Mouse (Mus musculus) midbrain, embryonic 16.5 days (tissue): ENCODE results near the gene Pparg. TPM values are rescaled to one million over a fixed set of nuclear protein-coding genes. Genes with fewer than 3 reads are reported as not detected.

ENCODE experiments used
- ATAC-seq: fragments of 200-750 bp; cut with Nextera tagmentation; 2 replicates; pipeline ENCODE4 v1.8.0; 2017; ENCODE audit warnings: moderate TSS enrichment
- H3K27ac ChIP-seq: fragments of 300-500 bp; sonication (generic); 2 replicates; pipeline ENCODE4 v1.5.1; 2014; ENCODE audit warnings: mild to moderate bottlenecking, low read length, mixed read lengths
- H3K27me3 ChIP-seq: fragments of 300-500 bp; sonication (generic); 2 replicates; pipeline ENCODE4 v1.6.1; 2014; ENCODE audit warnings: low read depth, low read length, mixed read lengths; ENCODE audit not compliant: control insufficient read depth, insufficient read depth
- H3K36me3 ChIP-seq: fragments of 300-500 bp; sonication (generic); 2 replicates; pipeline ENCODE4 v1.6.1; 2014; ENCODE audit warnings: mild to moderate bottlenecking, low read length, moderate library complexity, mixed read lengths; ENCODE audit not compliant: control insufficient read depth, insufficient read depth
- H3K4me1 ChIP-seq: fragments of 300-500 bp; sonication (generic); 2 replicates; pipeline ENCODE4 v1.6.1; 2014; ENCODE audit warnings: mild to moderate bottlenecking, low read length, mixed read lengths; ENCODE audit not compliant: control insufficient read depth, insufficient read depth
- H3K4me2 ChIP-seq: fragments of 300-500 bp; sonication (generic); 2 replicates; pipeline ENCODE4 v1.6.1; 2014; ENCODE audit warnings: mild to moderate bottlenecking, low read length, mixed read lengths
- H3K4me3 ChIP-seq: fragments of 300-500 bp; sonication (generic); 2 replicates; pipeline ENCODE4 v1.5.1; 2014; ENCODE audit warnings: low read depth, mild to moderate bottlenecking, low read length, moderate library complexity, mixed read lengths
- H3K9ac ChIP-seq: fragments of 300-500 bp; sonication (generic); 2 replicates; pipeline ENCODE4 v1.6.1; 2014; ENCODE audit warnings: low read depth, low read length, mixed read lengths
- H3K9me3 ChIP-seq: fragments of 300-500 bp; sonication (generic); replicated peaks from 2 replicates; pipeline ENCODE4 v1.6.1; 2014; ENCODE audit warnings: mild to moderate bottlenecking, low read length, mixed read lengths; ENCODE audit not compliant: control insufficient read depth, poor library complexity, severe bottlenecking
- WGBS: fragments of 180-500 bp; shearing (Covaris S2); extraction: QIAGEN DNeasy Blood & Tissue Kit; methylation state at CpG from one replicate; pipeline ENCODE4 v1.1.7; 2014; 5-methylcytosine and 5-hydroxymethylcytosine counted together
- polyA plus RNA-seq: library from polyadenylated mRNA; unstranded; fragments of >200 nt; fragmentation: Nextera tagmentation; extraction: Ambion mirVana; gene quantifications from 2 replicates; pipeline ENCODE4 v1.2.1, GENCODE M21; 2015

Pparg gene
- polyA plus RNA-seq, 1 experiment from 2014 or later, result 0.39 TPM

DNA sequence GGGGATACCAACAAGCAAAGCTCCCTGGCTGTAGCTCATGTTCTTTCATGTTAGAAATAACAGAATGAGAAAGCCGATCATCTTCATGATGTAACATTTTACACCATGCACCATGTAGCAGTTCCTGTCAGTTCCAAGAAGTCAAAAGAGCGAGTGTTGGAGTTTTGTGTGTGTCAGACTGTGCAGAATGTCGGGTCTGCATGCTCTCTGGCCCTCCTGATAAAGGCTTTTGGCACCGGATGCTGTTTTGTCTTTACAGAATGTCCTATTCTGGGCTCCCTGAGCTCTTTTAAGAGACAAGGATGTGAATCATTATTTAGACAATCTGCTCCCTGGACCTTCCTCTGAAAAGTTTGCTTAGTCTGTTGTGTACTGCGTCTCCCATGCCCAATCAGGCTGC, 22.0 kb downstream of the Pparg start:
- Histone ChIP-seq H3K4me2 (no peak overlapping the region), H3K4me1 (no peaks in the 10 kb centered on the region), H3K36me3 (no peaks in the 10 kb centered on the region), H3K4me3 (no peak overlapping the region), H3K9me3 (no peaks in the 10 kb centered on the region), H3K9ac (no peak overlapping the region), H3K27me3 (no peaks in the 10 kb centered on the region), H3K27ac (no peak overlapping the region)
- no peak for ATAC-seq
- 78% methylated on average over 5 of the region's 5 CpGs for WGBS

DNA sequence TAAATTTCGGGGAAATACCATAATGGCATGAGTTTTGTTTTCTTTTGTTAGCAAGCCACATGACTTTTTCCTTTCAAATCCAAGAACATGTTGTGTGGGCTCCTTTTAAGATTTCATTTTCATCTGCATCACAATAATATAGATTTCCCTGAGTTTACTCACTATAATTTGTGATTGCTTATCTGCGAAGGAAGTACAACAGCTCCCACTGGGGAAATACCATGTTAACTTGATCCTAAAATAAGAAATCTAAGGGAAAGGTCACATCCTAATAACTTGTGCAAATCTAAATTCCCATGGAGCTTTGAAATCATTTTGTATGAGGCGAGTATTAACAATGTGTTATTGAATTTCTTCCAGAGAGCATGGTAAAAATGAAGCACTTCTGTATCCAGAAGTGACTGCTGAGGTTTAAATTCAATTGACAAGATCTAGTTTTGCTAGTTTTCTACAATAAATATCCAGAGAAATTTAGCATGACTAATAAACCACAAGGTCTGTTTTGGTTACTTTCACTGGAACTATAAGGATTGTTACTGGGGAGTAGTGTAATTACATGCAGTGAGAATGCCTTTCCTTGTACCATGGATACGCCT, 29.3 kb downstream of the Pparg start:
- no peaks in the 10 kb centered on the region for H3K9me3 ChIP-seq
- 66% methylated on average over 4 of the region's 4 CpGs for WGBS
- H3K9ac ChIP-seq, result no peak overlapping the region
- no peak overlapping the region for H3K4me2 ChIP-seq
- H3K36me3 ChIP-seq, result no peaks in the 10 kb centered on the region
- no peaks in the 10 kb centered on the region for H3K4me1 ChIP-seq
- H3K27me3 ChIP-seq, result no peaks in the 10 kb centered on the region
- ATAC-seq, result no peak
- no peak overlapping the region for H3K4me3 ChIP-seq
- H3K27ac ChIP-seq, result no peak overlapping the region

DNA sequence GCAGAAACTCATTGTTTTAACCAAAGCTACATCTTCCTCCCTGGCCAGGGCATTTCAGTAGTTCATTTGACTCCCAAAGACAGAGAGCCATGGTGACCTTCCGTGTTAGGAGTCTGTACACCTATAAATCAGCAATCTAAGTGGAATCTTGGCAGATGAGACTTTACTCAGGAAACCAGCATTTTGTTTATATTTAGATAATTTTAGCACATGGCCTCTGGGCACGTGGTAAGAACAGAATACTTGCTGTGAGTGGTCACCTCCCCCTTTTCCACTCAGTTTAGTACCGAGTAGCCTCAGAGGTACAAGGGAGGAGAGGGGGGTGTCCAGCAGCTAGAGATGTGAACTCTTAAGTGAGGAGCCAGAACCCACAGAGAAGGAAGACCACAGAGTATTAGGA, 36.2 kb downstream of the Pparg start:
- WGBS, result 82% methylated on average over 3 of the region's 3 CpGs
- Histone ChIP-seq H3K9ac (no peak overlapping the region), H3K4me3 (no peak overlapping the region)

GRCm38 (mm10) chr6:115404354-115404753, 43.6 kb downstream of the Pparg start:
- Histone ChIP-seq H3K4me1 (no peaks in the 10 kb centered on the region), H3K27ac (no peak overlapping the region), H3K9ac (no peak overlapping the region), H3K36me3 (no peaks in the 10 kb centered on the region), H3K4me2 (no peak overlapping the region), H3K9me3 (no peaks in the 10 kb centered on the region), H3K27me3 (no peaks in the 10 kb centered on the region), H3K4me3 (no peak overlapping the region)
- ATAC-seq, result no peak
- WGBS, result 42% methylated on average over 2 of the region's 2 CpGs

More for the DNA sequence above, 36.2 kb downstream of the Pparg start:
- Histone ChIP-seq H3K36me3 (no peaks in the 10 kb centered on the region), H3K9me3 (no peaks in the 10 kb centered on the region), H3K27ac (no peak overlapping the region), H3K4me1 (no peaks in the 10 kb centered on the region), H3K4me2 (no peak overlapping the region), H3K27me3 (no peaks in the 10 kb centered on the region)
- no peak for ATAC-seq

GRCm38 (mm10) chr6:115411477-115411876, 50.7 kb downstream of the Pparg start:
- H3K36me3 ChIP-seq, result no peaks in the 10 kb centered on the region
- H3K4me2 ChIP-seq, result no peak overlapping the region
- H3K4me3 ChIP-seq, result no peak overlapping the region
- 18% methylated on average over 1 of the region's 1 CpGs for WGBS
- no peak overlapping the region for H3K9ac ChIP-seq
- no peaks in the 10 kb centered on the region for H3K27me3 ChIP-seq
- H3K4me1 ChIP-seq, result no peaks in the 10 kb centered on the region
- ATAC-seq, result no peak
- H3K27ac ChIP-seq, result no peak overlapping the region
- no peaks in the 10 kb centered on the region for H3K9me3 ChIP-seq

DNA sequence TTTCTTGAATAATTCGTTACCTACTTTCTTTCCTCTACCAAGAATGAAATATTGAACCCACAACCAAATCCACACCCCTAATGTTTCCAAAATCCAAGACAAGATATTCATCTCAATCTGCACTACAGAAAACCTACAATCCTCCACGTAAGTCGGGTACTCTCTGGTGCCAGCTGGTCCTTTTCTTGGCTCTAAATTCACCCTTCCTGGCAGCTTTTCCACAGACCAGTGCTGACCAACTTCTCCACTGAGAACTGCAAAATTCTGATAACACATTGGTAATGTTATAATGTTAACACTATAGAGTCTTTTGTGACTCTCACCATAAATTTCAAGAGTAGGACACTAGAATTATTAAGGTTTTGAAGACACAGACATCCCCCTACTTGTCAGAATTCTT, 57.4 kb downstream of the Pparg start:
- ATAC-seq, result no peak
- Histone ChIP-seq H3K4me3 (no peak overlapping the region), H3K27me3 (no peaks in the 10 kb centered on the region), H3K4me1 (no peaks in the 10 kb centered on the region), H3K9me3 (no peaks in the 10 kb centered on the region), H3K36me3 (no peaks in the 10 kb centered on the region), H3K27ac (no peak overlapping the region), H3K4me2 (no peak overlapping the region), H3K9ac (no peak overlapping the region)
- 92% methylated on average over 3 of the region's 3 CpGs for WGBS

- H3K27me3 ChIP-seq, result no peaks in the 10 kb centered on the region
- no peaks in the 10 kb centered on the region for H3K9me3 ChIP-seq
- H3K9ac ChIP-seq, result no peak overlapping the region
- no peak for ATAC-seq
- WGBS, result 83% methylated on average over 3 of the region's 3 CpGs
- no peaks in the 10 kb centered on the region for H3K36me3 ChIP-seq
- H3K4me2 ChIP-seq, result no peak overlapping the region
- no peaks in the 10 kb centered on the region for H3K4me1 ChIP-seq
- H3K4me3 ChIP-seq, result no peak overlapping the region
- H3K27ac ChIP-seq, result no peak overlapping the region
Measured at GRCm38 (mm10) chr6:115418964-115419363, 58.2 kb downstream of the Pparg start.

DNA sequence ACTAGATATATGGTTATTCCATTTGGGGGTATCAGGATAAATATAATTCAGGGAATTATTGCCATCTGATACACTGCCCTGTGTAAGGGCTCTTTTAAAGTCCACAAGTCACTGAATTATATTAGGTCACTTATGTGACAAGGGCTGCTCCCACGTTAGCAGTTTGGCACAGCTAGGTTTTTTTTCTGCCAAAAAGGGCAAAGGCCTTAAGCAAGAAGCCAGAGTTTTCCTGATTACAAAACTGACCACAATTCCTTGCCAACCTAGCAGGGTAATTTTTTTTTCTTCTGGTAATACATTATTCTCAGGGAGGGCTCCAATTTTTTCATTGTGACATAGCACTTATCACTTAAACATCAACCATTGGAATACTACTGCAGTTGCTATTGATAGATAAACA, 60.2 kb downstream of the Pparg start:
- Histone ChIP-seq H3K27me3 (no peaks in the 10 kb centered on the region), H3K4me3 (no peak overlapping the region), H3K4me1 (no peaks in the 10 kb centered on the region), H3K9me3 (no peaks in the 10 kb centered on the region), H3K27ac (no peak overlapping the region), H3K4me2 (no peak overlapping the region), H3K36me3 (no peaks in the 10 kb centered on the region), H3K9ac (no peak overlapping the region)
- ATAC-seq, result no peak
- WGBS, result 66% methylated on average over 1 of the region's 1 CpGs

- 88% methylated on average over 4 of the region's 4 CpGs for WGBS
- Histone ChIP-seq H3K4me1 (no peaks in the 10 kb centered on the region), H3K27ac (no peak overlapping the region), H3K4me2 (no peak overlapping the region), H3K36me3 (no peaks in the 10 kb centered on the region), H3K4me3 (no peak overlapping the region), H3K9me3 (no peaks in the 10 kb centered on the region), H3K9ac (no peak overlapping the region), H3K27me3 (no peaks in the 10 kb centered on the region)
- ATAC-seq, result no peak
Measured at GRCm38 (mm10) chr6:115421665-115422064, 60.9 kb downstream of the Pparg start.
